Mouse (Mus musculus) thymus, adult 2 months (tissue): ENCODE measurements around the gene Cd80.

ENCODE experiments used
- CTCF ChIP-seq: fragments of 200-500 bp; IDR thresholded peaks from 2 replicates; pipeline ENCODE4 v1.5.1; 2012; ENCODE audit warnings: mild to moderate bottlenecking, control low read depth, low read length, moderate library complexity, borderline replicate concordance; ENCODE audit not compliant: control insufficient read depth, poor library complexity, insufficient read depth; ENCODE audit errors: extremely low read depth
- POLR2A ChIP-seq: fragments of 200-500 bp; IDR thresholded peaks from 2 replicates; pipeline ENCODE4 v1.6.1; 2012; ENCODE audit warnings: mild to moderate bottlenecking, low read length, control low read depth, moderate library complexity; ENCODE audit not compliant: control insufficient read depth, poor library complexity, insufficient read depth; ENCODE audit errors: extremely low read depth

- no peak for TF ChIP-seq POLR2A
- no peak for TF ChIP-seq CTCF
Measured at GRCm38 (mm10) chr16:38434295-38434795, 21.0 kb upstream of the Cd80 start.
